Mouse (Mus musculus): ENCODE measurements around the gene Mrps34. TPM values are rescaled to one million over a fixed set of nuclear protein-coding genes. Genes with fewer than 3 reads are reported as not detected.

Mrps34 gene
- total RNA-seq, 2 experiments from 2014 or later, result 75.8 to 95.7 TPM

DNA sequence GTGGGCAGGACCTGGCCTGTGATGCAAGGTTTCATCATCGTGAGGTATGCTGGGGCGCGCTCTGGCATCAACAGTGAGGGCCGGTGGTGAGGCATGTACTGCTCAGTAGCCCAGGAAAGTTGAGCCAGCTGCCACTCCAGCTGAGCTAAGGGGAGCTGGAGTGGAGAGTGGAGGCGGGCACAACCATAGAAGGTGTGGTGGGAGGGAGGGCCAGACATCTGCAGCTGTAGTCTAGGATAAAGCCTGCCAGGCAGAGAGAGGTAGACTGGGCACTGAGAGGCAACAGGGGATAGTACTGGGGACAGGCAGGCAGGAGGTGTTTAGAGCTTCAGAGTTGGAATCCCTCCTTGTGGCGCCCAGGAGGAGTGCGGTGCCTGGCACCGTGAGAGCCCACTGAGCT, 34.8 kb upstream of the Mrps34 start:
- no peak overlapping the region for H3K4me3 ChIP-seq
- TF ChIP-seq CTCF (IDR thresholded peaks at IDR 0.05), result no peak
- DNase-seq, result no peak
- H3K27ac ChIP-seq, result no peak overlapping the region
- intact Hi-C loops (cut with DNase I), result no loop called here

GRCm38 (mm10) chr17:24861785-24862184, 33.1 kb upstream of the Mrps34 start:
- no peak for TF ChIP-seq CTCF (IDR thresholded peaks at IDR 0.05)
- Histone ChIP-seq H3K27ac (no peak overlapping the region), H3K4me3 (no peak overlapping the region)
- no peak for DNase-seq
- intact Hi-C loops (cut with DNase I), result no loop called here

DNA sequence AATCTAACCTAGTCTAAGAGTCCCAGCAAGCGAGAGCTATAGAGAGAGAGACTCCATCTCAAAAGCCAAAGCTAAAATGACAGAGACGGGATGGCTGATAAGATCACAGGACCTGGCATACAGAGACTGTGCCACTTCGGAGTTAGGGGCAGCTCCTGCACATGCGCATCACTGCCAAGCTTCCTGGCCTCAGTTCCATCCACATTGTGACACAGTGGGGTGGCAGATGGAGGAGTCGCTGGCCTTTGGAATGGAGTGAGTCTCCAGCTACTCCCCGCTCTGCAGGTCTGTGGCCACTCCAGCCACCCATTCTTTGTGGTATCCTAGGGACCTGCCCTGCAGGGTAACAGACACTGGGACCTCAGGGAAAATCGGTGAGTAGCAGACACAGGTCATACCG, 29.1 kb upstream of the Mrps34 start, which contains the start of gene Igfals:
Igfals (plus strand) TSS at position 222 of the 400 bp plus-strand sequence.
- no peak within 1 kb of the TSS for H3K4me3 ChIP-seq
- H3K27ac ChIP-seq, result no peak within 1 kb of the TSS
- DNase-seq, result peak; percentile 9
- intact Hi-C loops (cut with DNase I), result no loop called here
- TF ChIP-seq CTCF (IDR thresholded peaks at IDR 0.05), result no peak

- DNase-seq, result peak; percentile 55
- Histone ChIP-seq H3K27ac (peak overlapping the region; percentile 35; the same call in 1 of the 2 replicates), H3K4me3 (no peak overlapping the region)
- no peak for TF ChIP-seq CTCF (IDR thresholded peaks at IDR 0.05)
- intact Hi-C loops (cut with DNase I), result no loop called here
These were observed 27.0 kb upstream of the Mrps34 start for GRCm38 (mm10) chr17:24867914-24868313.

GRCm38 (mm10) chr17:24873695-24874404, 21.1 kb upstream of the Mrps34 start:
- Histone ChIP-seq H3K27ac (no peak overlapping the region), H3K4me3 (no peak overlapping the region)
- DNase-seq, result no peak
- no peak for TF ChIP-seq CTCF (IDR thresholded peaks at IDR 0.05)
- intact Hi-C loops (cut with DNase I), result no loop called here

- no peak overlapping the region for H3K27ac ChIP-seq
- TF ChIP-seq CTCF (IDR thresholded peaks at IDR 0.05), result no peak
- DNase-seq, result no peak
- intact Hi-C loops (cut with DNase I), result no loop called here
- no peak overlapping the region for H3K4me3 ChIP-seq
These were observed 20.5 kb upstream of the Mrps34 start for GRCm38 (mm10) chr17:24874405-24874745.

DNA sequence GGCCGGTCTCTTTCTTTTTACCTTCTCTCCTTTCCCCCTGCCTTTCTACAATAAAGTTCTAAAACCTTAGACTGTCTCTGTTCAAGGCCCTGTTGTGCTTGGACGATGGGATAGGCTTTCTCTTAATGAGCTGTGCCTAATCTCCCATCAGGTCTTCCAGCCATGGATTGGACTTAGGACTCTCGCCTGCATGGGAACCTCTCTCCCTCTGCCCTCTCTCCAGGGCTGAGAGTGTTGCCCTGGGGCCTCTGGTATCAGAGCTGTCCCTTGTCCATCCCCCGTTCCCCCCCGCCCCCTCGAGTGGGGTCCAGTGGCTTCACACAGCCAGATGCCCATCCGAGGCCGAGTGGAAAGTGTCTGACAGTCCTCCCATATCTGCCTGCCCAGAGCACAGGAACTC, 19.9 kb upstream of the Mrps34 start:
- no peak overlapping the region for H3K4me3 ChIP-seq
- no peak for DNase-seq
- intact Hi-C loops (cut with DNase I), result no loop called here
- no peak for TF ChIP-seq CTCF (IDR thresholded peaks at IDR 0.05)
- H3K27ac ChIP-seq, result no peak overlapping the region

GRCm38 (mm10) chr17:24877336-24878116, 17.4 kb upstream of the Mrps34 start:
- TF ChIP-seq CTCF (IDR thresholded peaks at IDR 0.05), result no peak
- H3K27ac ChIP-seq, result peak overlapping the region; percentile 92
- peak overlapping the region; percentile 52 for H3K4me3 ChIP-seq
- intact Hi-C loops (cut with DNase I), result no loop called here
- DNase-seq, result peak; percentile 83

- Histone ChIP-seq H3K4me3 (peak overlapping the region; percentile 52), H3K27ac (peak overlapping the region; percentile 92)
- intact Hi-C loops (cut with DNase I), result no loop called here
- peak; percentile 91 for DNase-seq
- no peak for TF ChIP-seq CTCF (IDR thresholded peaks at IDR 0.05)
These were observed 16.9 kb upstream of the Mrps34 start for GRCm38 (mm10) chr17:24878117-24878397.

DNA sequence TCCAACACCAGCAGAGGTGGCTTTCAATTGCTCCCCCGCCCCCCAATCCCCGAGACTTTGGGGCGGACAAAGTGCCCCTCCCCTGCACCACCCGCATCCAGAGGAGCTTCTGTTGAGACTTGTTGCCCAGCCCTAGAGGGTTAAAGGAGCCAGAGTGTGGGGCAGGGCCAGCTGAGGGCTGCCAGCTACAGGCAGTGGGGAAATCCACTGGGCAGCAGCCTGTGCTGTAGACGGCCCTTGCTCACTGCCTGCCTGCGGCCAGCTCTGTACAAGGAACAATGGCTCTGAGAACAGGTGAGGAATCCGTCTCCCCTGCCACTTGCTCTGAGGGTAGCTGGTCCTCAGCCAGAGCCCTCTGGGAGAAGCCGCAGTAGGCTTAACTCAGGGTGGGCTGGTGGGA, 16.4 kb upstream of the Mrps34 start:
- Histone ChIP-seq H3K27ac (peak overlapping the region; percentile 92), H3K4me3 (peak overlapping the region; percentile 52)
- no peak for DNase-seq
- TF ChIP-seq CTCF (IDR thresholded peaks at IDR 0.05), result no peak
- intact Hi-C loops (cut with DNase I), result no loop called here

DNA sequence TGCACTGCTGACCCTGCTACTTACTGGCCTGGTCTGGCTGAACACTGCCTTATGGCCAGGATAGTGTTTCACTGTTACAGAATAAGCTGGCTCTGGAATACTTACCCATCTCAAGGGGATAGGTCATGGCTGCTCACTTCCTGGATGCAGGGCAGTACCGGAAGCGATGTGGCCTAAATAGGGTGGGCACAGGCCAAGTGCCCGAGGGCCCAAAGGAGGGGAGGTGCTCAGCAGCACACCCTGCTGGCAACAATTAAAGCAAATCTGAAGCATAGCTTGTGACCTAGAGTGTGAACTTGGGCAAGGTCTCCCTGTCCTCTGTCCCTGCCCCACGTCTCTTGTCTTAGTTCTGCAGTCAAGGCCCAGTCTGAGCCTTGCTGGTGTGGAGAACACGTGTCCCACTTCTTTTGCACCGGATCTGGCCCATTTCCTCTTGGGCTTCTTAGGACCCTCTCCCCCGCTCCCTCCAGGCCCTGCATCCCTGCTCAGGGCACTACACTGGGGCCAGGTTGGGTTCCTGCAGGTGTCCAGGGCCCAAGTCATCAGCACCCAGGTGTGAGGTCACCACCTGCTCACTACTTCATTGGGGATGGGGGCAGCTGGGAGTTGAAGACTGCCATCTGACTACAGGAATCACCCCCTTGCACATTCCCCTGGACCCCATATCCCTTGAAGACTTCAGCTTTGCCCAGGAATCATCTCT, 13.0 kb upstream of the Mrps34 start:
- peak overlapping the region; percentile 80 for H3K27ac ChIP-seq
- peak; percentile 78 for DNase-seq
- H3K4me3 ChIP-seq, result peak overlapping the region; percentile 25
- intact Hi-C loops (cut with DNase I), result loop anchor here (5.0 kb wide), 1 partner anchor 135 kb away; no protein-coding TSS in a partner anchor
- TF ChIP-seq CTCF (IDR thresholded peaks at IDR 0.05), result peak; percentile 65

DNA sequence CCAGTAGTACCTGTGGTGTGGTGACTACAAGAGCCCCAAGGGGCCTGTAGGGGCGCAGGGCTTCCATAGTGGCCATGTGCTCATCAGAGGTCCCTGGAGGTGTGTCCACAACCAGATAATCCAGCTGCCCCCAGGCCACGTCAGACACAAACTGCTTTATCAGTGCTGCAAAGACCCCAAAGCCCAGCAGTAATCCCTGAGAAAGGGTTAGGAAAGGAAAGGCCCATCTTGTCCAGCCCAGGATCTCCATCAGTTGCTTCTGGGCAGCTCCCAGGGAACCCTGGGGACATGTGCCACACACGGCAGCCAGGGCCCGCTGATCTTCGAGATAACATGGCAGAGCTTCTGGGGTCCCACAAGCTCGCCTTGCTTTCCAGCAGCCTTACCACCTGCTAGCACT, 10.5 kb upstream of the Mrps34 start:
- intact Hi-C loops (cut with DNase I), result loop anchor here (5.0 kb wide), 1 partner anchor 137 kb away; no protein-coding TSS in a partner anchor
- Histone ChIP-seq H3K27ac (no peak overlapping the region), H3K4me3 (no peak overlapping the region)
- no peak for DNase-seq
- TF ChIP-seq CTCF (IDR thresholded peaks at IDR 0.05), result no peak

Measured in gastrocnemius, adult 2 months (tissue).